9 mouse cellular contexts compared by ENCODE assay signal in the genomic region with DNA sequence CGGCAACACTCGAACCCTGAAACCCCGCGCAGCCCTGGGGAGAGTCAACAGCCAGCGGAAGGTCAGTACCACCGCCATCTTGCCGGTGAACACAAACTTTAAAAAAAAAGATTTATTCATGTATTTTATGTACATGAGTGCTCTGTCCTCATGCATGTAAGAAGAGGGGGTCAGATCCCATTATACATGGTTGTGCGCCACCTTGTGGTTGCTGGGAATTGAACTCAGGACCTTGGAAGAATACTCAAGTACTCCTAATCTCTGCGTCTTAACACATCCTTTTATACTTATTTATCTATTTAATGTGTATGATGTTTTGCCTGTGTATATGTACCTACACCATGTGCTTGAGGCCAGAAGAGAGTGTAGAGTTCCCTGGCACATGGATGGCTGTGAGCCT. TPM values are rescaled to one million over a fixed set of nuclear protein-coding genes. Genes with fewer than 3 reads are reported as not detected.
DNase-seq lines count a peak whose midpoint lies in the region; ATAC-seq and TF ChIP-seq lines count a peak whose summit lies in the region.
"Had no signal": no experiment of that assay in that cellular context is flagged by ENCODE, and none has a peak within 500 bp of the region (broad histone marks: within the 10 kb centered on the region; RNA-seq: fewer than 3 reads in every experiment).

No protein-coding gene starts in this region.

- in situ Hi-C loops in CH12.LX (cut with MboI; ENCODE audit: low pct_ligation_motif_present, low pct_unique_long_range_greater_than_20kb, low sequenced_read_pairs) = loop anchor here (10.0 to 25.0 kb wide), 3 partner anchors 153 to 424 kb away; no protein-coding TSS in a partner anchor

- H3K4me1 ChIP-seq in hindbrain, embryonic 10.5 days (replicated peaks) = no peaks in the 10 kb centered on the region
- H3K4me1 ChIP-seq in hindbrain, embryonic 16.5 days (ENCODE audit: control insufficient read depth, insufficient read depth, low read depth, low read length) = no peaks in the 10 kb centered on the region
- H3K4me1 ChIP-seq in CH12.LX (ENCODE audit: control insufficient read depth in 1 of 2, insufficient read depth in 2 of 2) = peaks cover 0 to 26% of the 10 kb centered on the region in 2 experiments; a peak in 3 of 4 replicates
- no peaks in the 10 kb centered on the region for H3K4me1 ChIP-seq in lung, postnatal 0 days (ENCODE audit: insufficient read depth, low read depth, low read length)
- H3K4me1 ChIP-seq: neural tube, embryonic 13.5 days had no signal

- H3K4me2 ChIP-seq in hindbrain, embryonic 16.5 days (ENCODE audit: low read length) = no peak overlapping the region
- no peak overlapping the region for H3K4me2 ChIP-seq in CH12.LX (ENCODE audit: insufficient read depth, low read depth, poor library complexity, severe bottlenecking)
- H3K4me2 ChIP-seq in lung, postnatal 0 days (replicated peaks; ENCODE audit: low read depth, low read length) = no peak overlapping the region
- H3K4me2 ChIP-seq: neural tube, embryonic 13.5 days had no signal

- no peak overlapping the region for H3K4me3 ChIP-seq in hindbrain, embryonic 10.5 days
- H3K4me3 ChIP-seq in hindbrain, embryonic 16.5 days (ENCODE audit: low read length) = no peak overlapping the region
- no peak overlapping the region for H3K4me3 ChIP-seq in CH12.LX (replicated peaks in 1 of 3; ENCODE audit: low read depth in 2 of 3, low read length in 2 of 3, poor library complexity in 1 of 3)
- no peak overlapping the region for H3K4me3 ChIP-seq in lung, postnatal 0 days (ENCODE audit: low read depth, low read length)
- H3K4me3 ChIP-seq: neural tube, embryonic 13.5 days had no signal

- dilution Hi-C loops in CH12.LX (cut with MboI; ENCODE audit: extremely low pct_ligation_motif_present, extremely low pct_unique_long_range_greater_than_20kb, low sequenced_read_pairs) = no loop called here

- H3K27ac ChIP-seq in hindbrain, embryonic 10.5 days = no peak overlapping the region
- no peak overlapping the region for H3K27ac ChIP-seq in hindbrain, embryonic 16.5 days (ENCODE audit: low read depth, low read length)
- no peak overlapping the region for H3K27ac ChIP-seq in CH12.LX (ENCODE audit: insufficient read depth, low read depth)
- H3K27ac ChIP-seq in lung, postnatal 0 days (ENCODE audit: low read length) = no peak overlapping the region
- H3K27ac ChIP-seq: neural tube, embryonic 13.5 days had no signal

- no peak for TF ChIP-seq POLR2A in CH12.LX (IDR thresholded peaks at IDR 0.05; ENCODE audit: low read depth, low read length)

- TF ChIP-seq RAD21 in CH12.LX (IDR thresholded peaks at IDR 0.05; ENCODE audit: low read depth, low read length) = peak; percentile 54

- no peaks in the 10 kb centered on the region for H3K36me3 ChIP-seq in hindbrain, embryonic 10.5 days
- H3K36me3 ChIP-seq in hindbrain, embryonic 16.5 days (ENCODE audit: control insufficient read depth, insufficient read depth, low read length) = no peaks in the 10 kb centered on the region
- H3K36me3 ChIP-seq in CH12.LX (replicated peaks in 1 of 2; ENCODE audit: control insufficient read depth in 1 of 2, insufficient read depth in 1 of 2, low read length in 1 of 2) = no peaks in the 10 kb centered on the region
- no peaks in the 10 kb centered on the region for H3K36me3 ChIP-seq in lung, postnatal 0 days (ENCODE audit: insufficient read depth, low read length)
- H3K36me3 ChIP-seq: neural tube, embryonic 13.5 days had no signal

- TF ChIP-seq EP300 in CH12.LX (IDR thresholded peaks at IDR 0.05; ENCODE audit: low read length) = no peak
- no peak for TF ChIP-seq EP300 in lung, postnatal 0 days (IDR thresholded peaks at IDR 0.05)

- peak; percentile 43 for DNase-seq in hindbrain, embryonic 10.5 days (ENCODE audit: low spot score)
- DNase-seq in 3T3-L1 (ENCODE audit: low read depth, low spot score) = peak; percentile 84
- peak; percentile 71 for DNase-seq in CH12.LX (ENCODE audit: extremely low read depth)
- peak; percentile 48 for DNase-seq in embryo, embryonic 11.5 days (ENCODE audit: low read depth, low spot score)
- DNase-seq in lung, postnatal 0 days (ENCODE audit: low spot score) = peak; percentile 52
- peak; percentile 73 for DNase-seq in thymus, postnatal 4 days
- no peak for DNase-seq in urinary bladder, postnatal 25 days (ENCODE audit: low spot score)

- H3K9ac ChIP-seq in hindbrain, embryonic 16.5 days (ENCODE audit: low read depth, low read length) = no peak overlapping the region
- no peak overlapping the region for H3K9ac ChIP-seq in CH12.LX (ENCODE audit: insufficient read depth, low read depth)
- no peak overlapping the region for H3K9ac ChIP-seq in lung, postnatal 0 days (replicated peaks; ENCODE audit: low read depth)
- H3K9ac ChIP-seq: neural tube, embryonic 13.5 days had no signal

- no peak for ATAC-seq in hindbrain, embryonic 16.5 days
- ATAC-seq in lung, postnatal 0 days = no peak; the same call in 1 of the 2 replicates

- TF ChIP-seq CTCF in CH12.LX (conservative IDR thresholded peaks at IDR 0.05 in 1 of 2, IDR thresholded peaks at IDR 0.05 in 1 of 2; ENCODE audit: low read depth in 2 of 2, low read length in 2 of 2) = peak; percentile 68 to 75
- peak; percentile 71 for TF ChIP-seq CTCF in lung, postnatal 0 days (IDR thresholded peaks at IDR 0.05)

- H3K27me3 ChIP-seq in hindbrain, embryonic 10.5 days (ENCODE audit: insufficient read depth, poor library complexity, severe bottlenecking) = no peaks in the 10 kb centered on the region
- H3K27me3 ChIP-seq in hindbrain, embryonic 16.5 days (replicated peaks; ENCODE audit: control insufficient read depth, insufficient read depth, low read length) = no peaks in the 10 kb centered on the region
- no peaks in the 10 kb centered on the region for H3K27me3 ChIP-seq in CH12.LX (replicated peaks)
- H3K27me3 ChIP-seq in lung, postnatal 0 days (replicated peaks; ENCODE audit: insufficient read depth, low read length) = no peaks in the 10 kb centered on the region
- H3K27me3 ChIP-seq: neural tube, embryonic 13.5 days had no signal

- WGBS in hindbrain, embryonic 10.5 days = 71% methylated on average over 9 of the region's 9 CpGs
- WGBS in hindbrain, embryonic 16.5 days = 73% methylated on average over 9 of the region's 9 CpGs
- 65% methylated on average over 9 of the region's 9 CpGs for whole genome bisulfite sequencing in lung, postnatal 0 days

- no peaks in the 10 kb centered on the region for H3K79me2 ChIP-seq in CH12.LX (replicated peaks; ENCODE audit: control insufficient read depth, extremely low read depth, insufficient read depth, poor library complexity, severe bottlenecking)

- H3K9me3 ChIP-seq in hindbrain, embryonic 10.5 days = no peaks in the 10 kb centered on the region
- H3K9me3 ChIP-seq in hindbrain, embryonic 16.5 days (ENCODE audit: control insufficient read depth, low read length) = no peaks in the 10 kb centered on the region
- no peaks in the 10 kb centered on the region for H3K9me3 ChIP-seq in CH12.LX (replicated peaks; ENCODE audit: low read length)
- no peaks in the 10 kb centered on the region for H3K9me3 ChIP-seq in lung, postnatal 0 days (ENCODE audit: low read length)
- H3K9me3 ChIP-seq: neural tube, embryonic 13.5 days had no signal

TF ChIP-seq in CH12.LX, 34 proteins besides CTCF, POLR2A, EP300 and RAD21:
- no peak for TF ChIP-seq HCFC1 (IDR thresholded peaks at IDR 0.05; ENCODE audit: low read depth, low read length)
- TF ChIP-seq SMC3 (IDR thresholded peaks at IDR 0.05; ENCODE audit: low read depth, low read length) = peak; percentile 63
- no peak for TF ChIP-seq BHLHE40 (IDR thresholded peaks at IDR 0.05; ENCODE audit: low read depth, low read length)

RNA-seq across cellular contexts. Expression of gene Slc28a1, which starts 47.1 kb away (rescaled TPM):
- not detected in 2 replicates for polyA plus RNA-seq in hindbrain, embryonic 10.5 days (2016; fragmentation: Nextera tagmentation; extraction: Ambion mirVana)
- polyA plus RNA-seq in hindbrain, embryonic 16.5 days (2015; fragmentation: Nextera tagmentation; extraction: Ambion mirVana) = 0.05 TPM in 1 of 2 replicates, not detected in the other
- total RNA-seq in CH12.LX (2012; rRNA removed) = 0.04 TPM in 1 of 2 replicates, not detected in the other
- not detected in 2 replicates for total RNA-seq in CH12.LX (2014; rRNA removed)
- 0.13 and 0.22 TPM in 2 replicates for polyA plus RNA-seq in CH12.LX (2012; ENCODE audit: insufficient read length, low read depth)
- polyA plus RNA-seq in lung, postnatal 0 days (2015; fragmentation: Nextera tagmentation; extraction: Ambion mirVana) = 0.05 and 0.06 TPM in 2 replicates
- polyA plus RNA-seq: neural tube, embryonic 13.5 days had no signal

RNA-seq across cellular contexts. Expression of gene Pde8a, which starts 51.7 kb away (rescaled TPM):
- 2.4 and 2.5 TPM in 2 replicates for polyA plus RNA-seq in hindbrain, embryonic 10.5 days (2016; fragmentation: Nextera tagmentation; extraction: Ambion mirVana)
- 1.2 and 2.0 TPM in 2 replicates for polyA plus RNA-seq in hindbrain, embryonic 16.5 days (2015; fragmentation: Nextera tagmentation; extraction: Ambion mirVana)
- 8.1 and 9.1 TPM in 2 replicates for total RNA-seq in CH12.LX (2012; rRNA removed)
- total RNA-seq in CH12.LX (2014; rRNA removed) = 8.0 and 8.3 TPM in 2 replicates
- 22.7 and 24.0 TPM in 2 replicates for polyA plus RNA-seq in CH12.LX (2012; ENCODE audit: insufficient read length, low read depth)
- polyA plus RNA-seq in lung, postnatal 0 days (2015; fragmentation: Nextera tagmentation; extraction: Ambion mirVana) = 6.1 and 6.5 TPM in 2 replicates
